Mouse (Mus musculus): ENCODE results near the gene Emc10. TPM values are rescaled to one million over a fixed set of nuclear protein-coding genes. Genes with fewer than 3 reads are reported as not detected.

The Emc10 gene
- polyA plus RNA-seq, 1 experiment, result 406 TPM

GRCm38 (mm10) chr7:44466006-44466887, 30.1 kb downstream of the Emc10 start:
- WGBS, result 93% methylated on average over 10 of the region's 10 CpGs
- no peak overlapping the region for H3K27ac ChIP-seq (ENCODE audit: control insufficient read depth, insufficient read depth, low read length)
- no peaks in the 10 kb centered on the region; the same call in 1 of the 2 replicates for H3K27me3 ChIP-seq (ENCODE audit: control insufficient read depth, insufficient read depth, low read length)
- H3K4me1 ChIP-seq (replicated peaks; ENCODE audit: control insufficient read depth, insufficient read depth, low read length), result peaks cover 8% of the 10 kb centered on the region
- no peak for TF ChIP-seq POLR2A (IDR thresholded peaks at IDR 0.05; ENCODE audit: control insufficient read depth, extremely low read depth, insufficient read depth, low read length, poor library complexity)
- TF ChIP-seq CTCF (IDR thresholded peaks at IDR 0.05; ENCODE audit: borderline replicate concordance, control insufficient read depth, extremely low read depth, insufficient read depth, low read length, poor library complexity), result no peak
- no peak for DNase-seq
- H3K4me3 ChIP-seq (ENCODE audit: control insufficient read depth, insufficient read depth, low read length), result no peak overlapping the region
- H3K36me3 ChIP-seq (ENCODE audit: control insufficient read depth, insufficient read depth, low read length), result no peaks in the 10 kb centered on the region

GRCm38 (mm10) chr7:44465111-44465510, 31.2 kb downstream of the Emc10 start, which contains the start of gene Aspdh:
Gene Aspdh, plus strand, starts transcription at chr7:44465391.
- TF ChIP-seq POLR2A (IDR thresholded peaks at IDR 0.05; ENCODE audit: control insufficient read depth, extremely low read depth, insufficient read depth, low read length, poor library complexity) (no peak), CTCF (IDR thresholded peaks at IDR 0.05; ENCODE audit: borderline replicate concordance, control insufficient read depth, extremely low read depth, insufficient read depth, low read length, poor library complexity) (no peak)
- WGBS, result 75% methylated on average over 2 of the region's 2 CpGs
- Histone ChIP-seq H3K4me1 (replicated peaks; ENCODE audit: control insufficient read depth, insufficient read depth, low read length) (peaks cover 8% of the 10 kb centered on the region), H3K27ac (ENCODE audit: control insufficient read depth, insufficient read depth, low read length) (no peak within 1 kb of the TSS), H3K4me3 (ENCODE audit: control insufficient read depth, insufficient read depth, low read length) (no peak within 1 kb of the TSS), H3K36me3 (ENCODE audit: control insufficient read depth, insufficient read depth, low read length) (no peaks in the 10 kb centered on the region), H3K27me3 (ENCODE audit: control insufficient read depth, insufficient read depth, low read length) (no peaks in the 10 kb centered on the region; the same call in 1 of the 2 replicates)
- no peak for DNase-seq

- no peak for DNase-seq
- no peak for TF ChIP-seq POLR2A (IDR thresholded peaks at IDR 0.05; ENCODE audit: control insufficient read depth, extremely low read depth, insufficient read depth, low read length, poor library complexity)
- H3K27ac ChIP-seq (ENCODE audit: control insufficient read depth, insufficient read depth, low read length), result no peak overlapping the region
- peaks cover 8% of the 10 kb centered on the region for H3K4me1 ChIP-seq (replicated peaks; ENCODE audit: control insufficient read depth, insufficient read depth, low read length)
- no peaks in the 10 kb centered on the region for H3K36me3 ChIP-seq (ENCODE audit: control insufficient read depth, insufficient read depth, low read length)
- no peaks in the 10 kb centered on the region; the same call in 1 of the 2 replicates for H3K27me3 ChIP-seq (ENCODE audit: control insufficient read depth, insufficient read depth, low read length)
- 35% methylated on average over 4 of the region's 4 CpGs for WGBS
- no peak overlapping the region for H3K4me3 ChIP-seq (ENCODE audit: control insufficient read depth, insufficient read depth, low read length)
Measured at GRCm38 (mm10) chr7:44464511-44464910, 31.8 kb downstream of the Emc10 start.

- no peak for DNase-seq
- TF ChIP-seq POLR2A (IDR thresholded peaks at IDR 0.05; ENCODE audit: control insufficient read depth, extremely low read depth, insufficient read depth, low read length, poor library complexity) (no peak), CTCF (IDR thresholded peaks at IDR 0.05; ENCODE audit: borderline replicate concordance, control insufficient read depth, extremely low read depth, insufficient read depth, low read length, poor library complexity) (no peak)
- Histone ChIP-seq H3K4me1 (replicated peaks; ENCODE audit: control insufficient read depth, insufficient read depth, low read length) (peaks cover 6% of the 10 kb centered on the region), H3K27me3 (ENCODE audit: control insufficient read depth, insufficient read depth, low read length) (no peaks in the 10 kb centered on the region; the same call in 1 of the 2 replicates), H3K36me3 (ENCODE audit: control insufficient read depth, insufficient read depth, low read length) (no peaks in the 10 kb centered on the region), H3K4me3 (ENCODE audit: control insufficient read depth, insufficient read depth, low read length) (no peak overlapping the region), H3K27ac (ENCODE audit: control insufficient read depth, insufficient read depth, low read length) (no peak overlapping the region)
- 86% methylated on average over 10 of the region's 10 CpGs for WGBS
Measured at GRCm38 (mm10) chr7:44463556-44464225, 32.6 kb downstream of the Emc10 start.

GRCm38 (mm10) chr7:44463056-44463425, 33.3 kb downstream of the Emc10 start:
- 23% methylated on average over 8 of the region's 8 CpGs for WGBS
- TF ChIP-seq POLR2A (IDR thresholded peaks at IDR 0.05; ENCODE audit: control insufficient read depth, extremely low read depth, insufficient read depth, low read length, poor library complexity) (no peak), CTCF (IDR thresholded peaks at IDR 0.05; ENCODE audit: borderline replicate concordance, control insufficient read depth, extremely low read depth, insufficient read depth, low read length, poor library complexity) (no peak)
- H3K4me1 ChIP-seq (replicated peaks; ENCODE audit: control insufficient read depth, insufficient read depth, low read length), result no peaks in the 10 kb centered on the region
- DNase-seq, result no peak
- H3K36me3 ChIP-seq (ENCODE audit: control insufficient read depth, insufficient read depth, low read length), result no peaks in the 10 kb centered on the region
- no peak overlapping the region for H3K27ac ChIP-seq (ENCODE audit: control insufficient read depth, insufficient read depth, low read length)
- no peak overlapping the region for H3K4me3 ChIP-seq (ENCODE audit: control insufficient read depth, insufficient read depth, low read length)
- no peaks in the 10 kb centered on the region; the same call in 1 of the 2 replicates for H3K27me3 ChIP-seq (ENCODE audit: control insufficient read depth, insufficient read depth, low read length)

DNA sequence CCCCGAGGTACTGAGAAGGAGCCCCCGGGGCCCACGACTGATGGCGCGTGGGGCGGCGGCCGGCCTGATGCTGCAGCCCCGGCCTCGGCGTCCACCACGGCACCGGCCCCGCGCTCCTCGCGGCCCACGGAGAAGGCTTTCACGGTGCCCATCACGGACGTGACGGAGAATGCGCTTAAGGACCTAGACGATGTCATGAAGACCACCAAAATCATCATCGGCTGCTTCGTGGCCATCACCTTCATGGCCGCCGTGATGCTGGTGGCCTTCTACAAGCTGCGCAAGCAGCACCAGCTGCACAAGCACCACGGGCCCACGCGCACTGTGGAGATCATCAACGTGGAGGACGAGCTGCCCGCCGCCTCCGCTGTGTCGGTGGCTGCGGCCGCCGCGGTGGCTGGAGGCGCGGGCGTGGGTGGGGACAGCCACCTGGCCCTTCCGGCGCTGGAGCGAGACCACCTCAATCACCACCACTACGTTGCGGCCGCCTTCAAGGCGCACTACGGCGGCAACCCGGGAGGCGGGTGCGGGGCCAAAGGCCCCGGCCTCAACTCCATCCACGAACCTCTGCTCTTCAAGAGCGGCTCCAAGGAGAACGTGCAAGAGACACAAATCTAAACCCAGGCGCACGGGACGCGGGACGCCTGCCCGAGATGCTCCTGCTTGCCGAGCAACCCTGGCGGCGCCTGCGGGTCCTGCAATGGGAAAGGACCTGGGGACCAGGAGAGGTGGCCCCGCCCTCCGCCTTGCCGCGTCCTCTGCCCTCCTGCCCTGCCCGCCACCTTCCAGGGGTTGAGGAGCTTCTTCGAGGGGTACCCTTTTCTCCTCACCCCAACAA, 33.9 kb downstream of the Emc10 start:
- Histone ChIP-seq H3K4me3 (ENCODE audit: control insufficient read depth, insufficient read depth, low read length) (no peak overlapping the region), H3K27me3 (ENCODE audit: control insufficient read depth, insufficient read depth, low read length) (no peaks in the 10 kb centered on the region; the same call in 1 of the 2 replicates), H3K36me3 (ENCODE audit: control insufficient read depth, insufficient read depth, low read length) (no peaks in the 10 kb centered on the region), H3K27ac (ENCODE audit: control insufficient read depth, insufficient read depth, low read length) (no peak overlapping the region), H3K4me1 (replicated peaks; ENCODE audit: control insufficient read depth, insufficient read depth, low read length) (no peaks in the 10 kb centered on the region)
- WGBS, result 20% methylated on average over 77 of the region's 77 CpGs
- DNase-seq, result no peak
- no peak for TF ChIP-seq CTCF (IDR thresholded peaks at IDR 0.05; ENCODE audit: borderline replicate concordance, control insufficient read depth, extremely low read depth, insufficient read depth, low read length, poor library complexity)
- no peak for TF ChIP-seq POLR2A (IDR thresholded peaks at IDR 0.05; ENCODE audit: control insufficient read depth, extremely low read depth, insufficient read depth, low read length, poor library complexity)
